Mouse (Mus musculus) MEL (cell line): ENCODE measurements around the gene Aatf. TPM values are rescaled to one million over a fixed set of nuclear protein-coding genes. Genes with fewer than 3 reads are reported as not detected.
A peak's percentile ranks its signal among the peaks of the same experiment; 100 is the strongest.

Experiments used
- DNase-seq: peaks from one replicate; pipeline ENCODE4 v3.0.0; 2011; ENCODE audit warnings: low read depth, low spot score
- H3K27ac ChIP-seq: 2 replicates; pipeline ENCODE4 v1.5.1; 2012; ENCODE audit warnings: low read depth, mild to moderate bottlenecking, control low read depth, low read length, moderate library complexity; ENCODE audit not compliant: control insufficient read depth
- H3K27me3 ChIP-seq, 2 experiments: fragments of 150-350 bp in 1 of 2; sonication (generic) in 1 of 2; 2 replicates each; pipeline ENCODE4 v1.6.1; 2012; ENCODE audit warnings: low read length in 2 of 2, mild to moderate bottlenecking in 2 of 2, improper control_type of control experiment in 1 of 2, moderate library complexity in 1 of 2; ENCODE audit not compliant: insufficient read depth in 2 of 2, control insufficient read depth in 1 of 2
- H3K36me3 ChIP-seq, 2 experiments: 2 replicates each; pipeline ENCODE4 v1.6.1; 2012 to 2014; ENCODE audit warnings: low read length in 2 of 2, improper control_type of control experiment in 1 of 2, inconsistent platforms in 1 of 2, mild to moderate bottlenecking in 1 of 2; ENCODE audit not compliant: insufficient read depth in 2 of 2, control insufficient read depth in 1 of 2
- H3K4me1 ChIP-seq, 2 experiments: fragments of 150-350 bp in 1 of 2; sonication (generic) in 1 of 2; 2 replicates each; pipeline ENCODE4 v1.6.1; 2012; ENCODE audit warnings: low read length in 2 of 2, improper control_type of control experiment in 1 of 2, mild to moderate bottlenecking in 1 of 2; ENCODE audit not compliant: insufficient read depth in 2 of 2, control insufficient read depth in 1 of 2
- H3K4me3 ChIP-seq, 2 experiments: fragments of 150-350 bp in 1 of 2; sonication (generic) in 1 of 2; 2 replicates each; pipeline ENCODE4 v1.5.1; 2012; ENCODE audit warnings: low read depth in 2 of 2, low read length in 2 of 2, mild to moderate bottlenecking in 2 of 2, moderate library complexity in 2 of 2, control low read depth in 1 of 2, improper control_type of control experiment in 1 of 2; ENCODE audit not compliant: control insufficient read depth in 1 of 2, insufficient read depth in 1 of 2
- H3K79me2 ChIP-seq: 2 replicates; pipeline ENCODE4 v1.6.1; 2012; ENCODE audit warnings: mild to moderate bottlenecking, low read length, moderate library complexity; ENCODE audit not compliant: control insufficient read depth, poor library complexity, insufficient read depth
- H3K9ac ChIP-seq: 2 replicates; pipeline ENCODE4 v1.6.1; 2012; ENCODE audit warnings: low read depth, mild to moderate bottlenecking, control low read depth, low read length, moderate library complexity; ENCODE audit not compliant: control insufficient read depth, poor library complexity, severe bottlenecking
- H3K9me3 ChIP-seq: fragments of 150-350 bp; sonication (generic); replicated peaks from 2 replicates; pipeline ENCODE4 v1.6.1; 2012; ENCODE audit warnings: mild to moderate bottlenecking, low read length, improper control_type of control experiment, moderate library complexity; ENCODE audit not compliant: insufficient read depth
- EP300 ChIP-seq, 2 experiments: IDR thresholded peaks; 2 replicates each; pipeline ENCODE4 v1.6.1; 2011; ENCODE audit warnings: improper control_type of control experiment in 2 of 2, low read length in 2 of 2, low read depth in 1 of 2, mild to moderate bottlenecking in 1 of 2
- ETS1 ChIP-seq: IDR thresholded peaks from 2 replicates; pipeline ENCODE4 v1.6.1; 2012; ENCODE audit warnings: low read depth, mild to moderate bottlenecking, inconsistent platforms, low read length, improper control_type of control experiment, moderate library complexity
- GABPA ChIP-seq: IDR thresholded peaks from 2 replicates; pipeline ENCODE4 v1.6.1; 2012; ENCODE audit warnings: low read depth, mild to moderate bottlenecking, inconsistent platforms, low read length, improper control_type of control experiment, moderate library complexity
- GATA1 ChIP-seq: IDR thresholded peaks from 2 replicates; pipeline ENCODE4 v1.6.1; 2011; ENCODE audit warnings: low read depth, low read length, improper control_type of control experiment
- HCFC1 ChIP-seq: IDR thresholded peaks from 2 replicates; pipeline ENCODE4 v1.6.1; 2012; ENCODE audit warnings: low read depth, mild to moderate bottlenecking, inconsistent platforms, low read length, improper control_type of control experiment, moderate library complexity
- JUND ChIP-seq: IDR thresholded peaks from 2 replicates; pipeline ENCODE4 v1.6.1; 2011; ENCODE audit warnings: low read depth, mild to moderate bottlenecking, improper control_type of control experiment, low read length
- MAFK ChIP-seq: IDR thresholded peaks from 2 replicates; pipeline ENCODE4 v1.6.1; 2011; ENCODE audit warnings: low read depth, mild to moderate bottlenecking, low read length, improper control_type of control experiment, borderline replicate concordance
- MAX ChIP-seq: IDR thresholded peaks from 2 replicates; pipeline ENCODE4 v1.6.1; 2011; ENCODE audit warnings: low read length, improper control_type of control experiment
- MEF2A ChIP-seq: IDR thresholded peaks from 2 replicates; pipeline ENCODE4 v1.6.1; 2014; ENCODE audit warnings: low read depth, mild to moderate bottlenecking, inconsistent platforms, low read length, improper control_type of control experiment; ENCODE audit not compliant: poor library complexity, insufficient replicate concordance, severe bottlenecking; ENCODE audit errors: extremely low read depth
- POLR2AphosphoS5 ChIP-seq: IDR thresholded peaks from 2 replicates; pipeline ENCODE4 v1.6.1; 2012; ENCODE audit warnings: low read depth, borderline replicate concordance, mild to moderate bottlenecking, inconsistent platforms, low read length, moderate library complexity, mixed read lengths
- RCOR1 ChIP-seq: IDR thresholded peaks from 2 replicates; pipeline ENCODE4 v1.6.1; 2012; ENCODE audit warnings: low read depth, mild to moderate bottlenecking, inconsistent platforms, low read length, improper control_type of control experiment
- SIN3A ChIP-seq: IDR thresholded peaks from 2 replicates; pipeline ENCODE4 v1.6.1; 2012; ENCODE audit warnings: low read length, improper control_type of control experiment, inconsistent platforms
- TBP ChIP-seq: IDR thresholded peaks from 2 replicates; pipeline ENCODE4 v1.8.0; 2011; ENCODE audit warnings: low read depth, low read length, improper control_type of control experiment
- ZMIZ1 ChIP-seq: IDR thresholded peaks from 2 replicates; pipeline ENCODE4 v1.6.1; 2012; ENCODE audit warnings: low read depth, mild to moderate bottlenecking, inconsistent platforms, low read length, improper control_type of control experiment, moderate library complexity
- ZNF384 ChIP-seq: IDR thresholded peaks from 2 replicates; pipeline ENCODE4 v1.6.1; 2012; ENCODE audit warnings: low read depth, mild to moderate bottlenecking, inconsistent platforms, low read length, improper control_type of control experiment
- polyA plus RNA-seq, 2 experiments: library from polyadenylated mRNA; stranded (reverse) in 1 of 2; unstranded in 1 of 2; fragments of >175 nt in 1 of 2; fragments of >200 nt in 1 of 2; gene quantifications; 2 replicates each; pipeline versions ENCODE4 v1.2.1 to v1.2.4; 2012; ENCODE audit warnings: low replicate concordance in 2 of 2, low read depth in 1 of 2; ENCODE audit not compliant: insufficient read length in 2 of 2, insufficient read depth in 1 of 2, missing spikeins in 1 of 2
- total RNA-seq: library from RNA; depleted of rRNA; stranded (reverse); fragments of 300-350 nt; gene quantifications from 2 replicates; pipeline ENCODE4 v1.2.3, GENCODE M21; 2012

Gene Aatf
- total and polyA plus RNA-seq, 3 experiments, result 187 to 243 TPM; not detected in 1

GRCm38 (mm10) chr11:84513171-84514116, at the start of gene Aatf (continued):
- TF ChIP-seq GABPA, result no peak
- no peak for TF ChIP-seq JUND
- no peak for TF ChIP-seq GATA1
- TF ChIP-seq ETS1, result 0 out of 2 replicates have a peak, but pooled peaks have one; percentile 7
- TF ChIP-seq MAFK, result no peak

- Histone ChIP-seq H3K27me3 (peaks cover 0 to 7% of the 10 kb centered on the region in 2 experiments; a peak in 3 of 4 replicates), H3K9me3 (no peaks in the 10 kb centered on the region), H3K4me1 (no peaks in the 10 kb centered on the region), H3K36me3 (no peaks in the 10 kb centered on the region), H3K4me3 (no peak overlapping the region), H3K9ac (no peak overlapping the region), H3K27ac (no peak overlapping the region), H3K79me2 (no peaks in the 10 kb centered on the region)
- DNase-seq, result no peak
- no peak for TF ChIP-seq RCOR1
- TF ChIP-seq ZNF384, result no peak
- no peak for TF ChIP-seq SIN3A
- TF ChIP-seq POLR2AphosphoS5, result no peak
- TF ChIP-seq GABPA, result no peak
- TF ChIP-seq MAX, result no peak
- no peak for TF ChIP-seq ZMIZ1
- no peak for TF ChIP-seq MEF2A
- no peak for TF ChIP-seq HCFC1
These were observed 49.5 kb upstream of the Aatf start for GRCm38 (mm10) chr11:84562758-84563347.

- H3K27me3 ChIP-seq, result peaks cover 3 to 6% of the 10 kb centered on the region in 2 experiments
- H3K36me3 ChIP-seq, result no peaks in the 10 kb centered on the region
- H3K9ac ChIP-seq, result no peak overlapping the region
- DNase-seq, result no peak
- H3K27ac ChIP-seq, result no peak overlapping the region
- no peak overlapping the region for H3K4me3 ChIP-seq
- no peaks in the 10 kb centered on the region for H3K9me3 ChIP-seq
- TF ChIP-seq EP300 (IDR thresholded peaks at IDR 0.05; ENCODE audit: low read depth in 1 of 2, low read length in 2 of 2) (no peak), GATA1 (no peak), TBP (no peak), ETS1 (no peak), MEF2A (no peak)
- no peaks in the 10 kb centered on the region for H3K79me2 ChIP-seq
- no peaks in the 10 kb centered on the region for H3K4me1 ChIP-seq
These were observed 48.2 kb upstream of the Aatf start for GRCm38 (mm10) chr11:84561546-84561945.
